27 mouse cellular contexts compared by ENCODE assay signal in the genomic region with DNA sequence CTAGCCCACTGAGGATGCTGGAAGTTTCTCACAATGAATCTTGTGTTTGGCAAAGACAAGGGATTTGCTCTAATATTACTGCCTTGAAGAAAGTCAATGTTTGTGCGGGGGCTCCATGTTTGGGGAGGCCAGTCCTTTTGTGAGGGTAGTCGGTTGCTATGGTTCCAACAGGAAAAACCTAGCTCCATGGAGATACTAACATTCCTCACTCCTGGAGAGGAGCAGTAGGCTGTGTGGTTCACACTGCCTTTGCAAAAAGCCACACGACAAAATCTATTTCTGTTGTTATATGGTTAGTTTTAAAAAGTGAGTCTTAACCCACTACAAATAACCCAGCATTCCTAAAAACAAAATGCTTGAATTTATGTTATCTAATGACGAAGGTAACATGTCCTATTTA. TPM values are rescaled to one million over a fixed set of nuclear protein-coding genes. Genes with fewer than 3 reads are reported as not detected.
DNase-seq lines count a peak whose midpoint lies in the region; ATAC-seq lines count a peak whose summit lies in the region.
"Had no signal": no experiment of that assay in that cellular context is flagged by ENCODE, and none has a peak within 500 bp of the region (broad histone marks: within the 10 kb centered on the region; RNA-seq: fewer than 3 reads in every experiment).

No protein-coding gene starts in this region.

- H3K27ac ChIP-seq in embryonic facial prominence, embryonic 14.5 days (replicated peaks; ENCODE audit: low read depth, low read length), result peak overlapping the region; percentile 65; the same call in 1 of the 2 replicates
- no peak overlapping the region for H3K27ac ChIP-seq in embryonic facial prominence, embryonic 10.5 days (replicated peaks)
- H3K27ac ChIP-seq in midbrain, embryonic 11.5 days (ENCODE audit: low read depth, low read length), result no peak overlapping the region
- no peak overlapping the region for H3K27ac ChIP-seq in midbrain, embryonic 16.5 days (ENCODE audit: low read length)
- H3K27ac ChIP-seq: forebrain, embryonic 10.5 days; forebrain, embryonic 13.5 days; heart, embryonic 10.5 days; heart, embryonic 13.5 days; hindbrain, embryonic 14.5 days; hindbrain, postnatal 0 days had no signal

- peaks cover 16% of the 10 kb centered on the region; the same call in 1 of the 2 replicates for H3K36me3 ChIP-seq in embryonic facial prominence, embryonic 14.5 days (ENCODE audit: control insufficient read depth, insufficient read depth, low read length)
- H3K36me3 ChIP-seq in embryonic facial prominence, embryonic 10.5 days (replicated peaks), result 0 out of 2 replicates have a peak, but pooled peaks cover 3% of the 10 kb centered on the region
- no peaks in the 10 kb centered on the region; the same call in 1 of the 2 replicates for H3K36me3 ChIP-seq in midbrain, embryonic 11.5 days (ENCODE audit: control insufficient read depth, insufficient read depth, low read length)
- H3K36me3 ChIP-seq in midbrain, embryonic 16.5 days (ENCODE audit: control insufficient read depth, insufficient read depth, low read length), result no peaks in the 10 kb centered on the region

- 84% methylated on average over 4 of the region's 4 CpGs for WGBS in embryonic facial prominence, embryonic 14.5 days
- WGBS in embryonic facial prominence, embryonic 10.5 days, result 87% methylated on average over 4 of the region's 4 CpGs
- 72% methylated on average over 4 of the region's 4 CpGs for WGBS in midbrain, embryonic 11.5 days
- WGBS in midbrain, embryonic 16.5 days, result 71% methylated on average over 4 of the region's 4 CpGs

- peaks cover 5% of the 10 kb centered on the region for H3K4me1 ChIP-seq in embryonic facial prominence, embryonic 14.5 days (ENCODE audit: control insufficient read depth, insufficient read depth, low read length)
- H3K4me1 ChIP-seq in embryonic facial prominence, embryonic 10.5 days, result peaks cover 5% of the 10 kb centered on the region; the same call in 1 of the 2 replicates
- no peaks in the 10 kb centered on the region for H3K4me1 ChIP-seq in midbrain, embryonic 11.5 days (ENCODE audit: control insufficient read depth, insufficient read depth, low read length)
- no peaks in the 10 kb centered on the region for H3K4me1 ChIP-seq in midbrain, embryonic 16.5 days (ENCODE audit: control insufficient read depth, insufficient read depth, low read length)
- H3K4me1 ChIP-seq: forebrain, embryonic 10.5 days; forebrain, embryonic 13.5 days; heart, embryonic 13.5 days had no signal

- H3K4me3 ChIP-seq in embryonic facial prominence, embryonic 14.5 days (ENCODE audit: low read depth, low read length), result no peak overlapping the region
- no peak overlapping the region for H3K4me3 ChIP-seq in embryonic facial prominence, embryonic 10.5 days
- H3K4me3 ChIP-seq in midbrain, embryonic 11.5 days (ENCODE audit: low read depth, low read length), result no peak overlapping the region
- no peak overlapping the region for H3K4me3 ChIP-seq in midbrain, embryonic 16.5 days (ENCODE audit: low read depth, low read length)
- H3K4me3 ChIP-seq: embryonic facial prominence, embryonic 13.5 days; forebrain, embryonic 10.5 days; forebrain, embryonic 13.5 days; heart, adult 2 months; heart, embryonic 10.5 days; heart, embryonic 13.5 days had no signal

- no peak for ATAC-seq in embryonic facial prominence, embryonic 14.5 days (ENCODE audit: low read depth)
- no peak for ATAC-seq in midbrain, embryonic 11.5 days (ENCODE audit: low FRiP score)
- no peak for ATAC-seq in midbrain, embryonic 16.5 days
- ATAC-seq: activated CD4-positive, CD25-positive, alpha-beta regulatory T cell, adult 4 months; forebrain, embryonic 13.5 days; forebrain, embryonic 16.5 days; hindbrain, postnatal 0 days; inflammation-experienced regulatory T-cells, adult 6 months; intestine, embryonic 16.5 days had no signal

- H3K4me2 ChIP-seq in embryonic facial prominence, embryonic 14.5 days (ENCODE audit: low read depth, low read length), result no peak overlapping the region
- H3K4me2 ChIP-seq in midbrain, embryonic 11.5 days, result no peak overlapping the region
- H3K4me2 ChIP-seq in midbrain, embryonic 16.5 days (ENCODE audit: low read length), result no peak overlapping the region
- H3K4me2 ChIP-seq: embryonic facial prominence, embryonic 13.5 days; forebrain, embryonic 13.5 days; heart, embryonic 13.5 days; hindbrain, embryonic 14.5 days had no signal

- no peak overlapping the region for H3K9ac ChIP-seq in embryonic facial prominence, embryonic 14.5 days (ENCODE audit: low read depth, low read length)
- no peak overlapping the region for H3K9ac ChIP-seq in midbrain, embryonic 11.5 days (ENCODE audit: low read length)
- H3K9ac ChIP-seq in midbrain, embryonic 16.5 days (ENCODE audit: low read depth, low read length), result no peak overlapping the region
- H3K9ac ChIP-seq: embryonic facial prominence, embryonic 13.5 days; forebrain, embryonic 13.5 days; heart, embryonic 13.5 days; hindbrain, embryonic 14.5 days had no signal

- H3K27me3 ChIP-seq in embryonic facial prominence, embryonic 14.5 days (replicated peaks; ENCODE audit: control insufficient read depth, insufficient read depth, low read length), result no peaks in the 10 kb centered on the region
- H3K27me3 ChIP-seq in embryonic facial prominence, embryonic 10.5 days (replicated peaks; ENCODE audit: low read depth, poor library complexity, severe bottlenecking), result no peaks in the 10 kb centered on the region
- no peaks in the 10 kb centered on the region for H3K27me3 ChIP-seq in midbrain, embryonic 11.5 days (ENCODE audit: control insufficient read depth, insufficient read depth, low read length)
- H3K27me3 ChIP-seq in midbrain, embryonic 16.5 days (ENCODE audit: control insufficient read depth, insufficient read depth, low read depth, low read length), result no peaks in the 10 kb centered on the region
- H3K27me3 ChIP-seq: embryonic facial prominence, embryonic 13.5 days; forebrain, embryonic 13.5 days; heart, embryonic 13.5 days had no signal

- no peak for DNase-seq in embryonic facial prominence, embryonic 14.5 days (ENCODE audit: low spot score)
- DNase-seq in embryonic facial prominence, embryonic 10.5 days (ENCODE audit: low spot score), result no peak
- peak; percentile 49 for DNase-seq in heart, adult 11 months
- no peak for DNase-seq in heart, adult 18-20 months
- peak; percentile 83 for DNase-seq in midbrain, embryonic 11.5 days (ENCODE audit: low spot score, missing footprints)
- DNase-seq: adrenal gland, adult 8-10 months; adrenal gland, postnatal 25 days; cerebellum, adult 18-20 months; cerebellum, adult 9-10 months; cerebellum, postnatal 14 days; gastrocnemius, postnatal 10 days; gastrocnemius, postnatal 36 days; heart, adult 2 months; heart, postnatal 14 days; heart, postnatal 4 days had no signal

- H3K9me3 ChIP-seq in embryonic facial prominence, embryonic 14.5 days (ENCODE audit: control insufficient read depth, low read length), result no peaks in the 10 kb centered on the region
- H3K9me3 ChIP-seq in embryonic facial prominence, embryonic 10.5 days, result no peaks in the 10 kb centered on the region
- H3K9me3 ChIP-seq in midbrain, embryonic 11.5 days (ENCODE audit: control insufficient read depth, low read length), result no peaks in the 10 kb centered on the region
- no peaks in the 10 kb centered on the region for H3K9me3 ChIP-seq in midbrain, embryonic 16.5 days (replicated peaks; ENCODE audit: control insufficient read depth, low read length, poor library complexity, severe bottlenecking)
- H3K9me3 ChIP-seq: embryonic facial prominence, embryonic 13.5 days; forebrain, embryonic 10.5 days; forebrain, embryonic 13.5 days; heart, embryonic 10.5 days; heart, embryonic 13.5 days had no signal

RNA-seq across cellular contexts. Expression of a gene that starts 19.3 kb away (rescaled TPM):
- polyA plus RNA-seq in embryonic facial prominence, embryonic 14.5 days (2014; fragmentation: Nextera tagmentation; extraction: Ambion mirVana), result 6.8 and 8.5 TPM in 2 replicates
- polyA plus RNA-seq in embryonic facial prominence, embryonic 10.5 days (2016; fragmentation: Nextera tagmentation; extraction: Ambion mirVana), result 5.8 and 6.6 TPM in 2 replicates
- 1 to 10 TPM; 3.9 to 4.5 TPM for total RNA-seq in heart, adult 18-20 months (2021)
- polyA plus RNA-seq in midbrain, embryonic 11.5 days (2014; fragmentation: Nextera tagmentation; extraction: Ambion mirVana), result 5.2 and 5.6 TPM in 2 replicates
- polyA plus RNA-seq in midbrain, embryonic 16.5 days (2015; fragmentation: Nextera tagmentation; extraction: Ambion mirVana), result 6.6 and 6.7 TPM in 2 replicates

RNA-seq across cellular contexts. Expression of a gene that starts 47.7 kb away (rescaled TPM):
- polyA plus RNA-seq in embryonic facial prominence, embryonic 14.5 days (2014; fragmentation: Nextera tagmentation; extraction: Ambion mirVana), result 41.6 and 58.0 TPM in 2 replicates
- 8.4 and 8.5 TPM in 2 replicates for polyA plus RNA-seq in embryonic facial prominence, embryonic 10.5 days (2016; fragmentation: Nextera tagmentation; extraction: Ambion mirVana)
- total RNA-seq in heart, adult 18-20 months (2021), result 10 to 100 TPM; 14.9 to 19.8 TPM
- polyA plus RNA-seq in midbrain, embryonic 11.5 days (2014; fragmentation: Nextera tagmentation; extraction: Ambion mirVana), result 10.5 and 10.7 TPM in 2 replicates
- 12.7 TPM in 2 replicates for polyA plus RNA-seq in midbrain, embryonic 16.5 days (2015; fragmentation: Nextera tagmentation; extraction: Ambion mirVana)

Comparison
In these comparisons a context has a peak if more than half of its experiments do, and no peak if none do; other contexts are left out.
1. DNase-seq: peak in heart, adult 11 months (single experiment) and midbrain, embryonic 11.5 days (single experiment); none in embryonic facial prominence, embryonic 14.5 days (single experiment), embryonic facial prominence, embryonic 10.5 days (single experiment) and heart, adult 18-20 months (0 of 2).